Mouse (Mus musculus) testis, adult 10 weeks (tissue): Measurements from ENCODE around the gene Prf1. TPM values are rescaled to one million over a fixed set of nuclear protein-coding genes. Genes with fewer than 3 reads are reported as not detected.

Experiments
- polyA plus RNA-seq: library from polyadenylated mRNA; stranded (reverse); fragments of 350-450 nt; fragmentation: Illumina TruSeq; extraction: RNeasy Lipid Tissue Mini Kit (QIAGEN cat#74804); gene quantifications from one replicate; pipeline ENCODE4 v1.2.3, GENCODE M21; 2014; ENCODE audit warnings: low read depth, low replicate concordance

Gene Prf1
- not detected for polyA plus RNA-seq

GRCm38 (mm10) chr10:61297477-61297876 lies at the start of gene Prf1:
Gene Prf1 (plus strand): TSS chr10:61297833.

GRCm38 (mm10) chr10:61273081-61273843 lies 24.4 kb upstream of the Prf1 start, which contains the start of gene Adamts14:
Gene Adamts14 (minus strand): TSS chr10:61273438.

Other genes starting within 250 kb of the Prf1 start
- 0.90 TPM for gene Pcbd1, start 208.5 kb upstream of the Prf1 start, polyA plus RNA-seq
- gene Sgpl1, start 150.1 kb upstream of the Prf1 start, polyA plus RNA-seq, result 22.8 TPM
- 88.5 TPM for gene Tbata, start 125.9 kb upstream of the Prf1 start, polyA plus RNA-seq
- gene Adamts14, start 24.4 kb upstream of the Prf1 start, polyA plus RNA-seq, result not detected
- gene Pald1, start 85.7 kb downstream of the Prf1 start, polyA plus RNA-seq, result 0.99 TPM
- gene Nodal, start 120.1 kb downstream of the Prf1 start, polyA plus RNA-seq, result not detected
- 8.2 TPM for gene Eif4ebp2, start 154.8 kb downstream of the Prf1 start, polyA plus RNA-seq
- gene Lrrc20, start 178.0 kb downstream of the Prf1 start, polyA plus RNA-seq, result 1.1 TPM